Mouse (Mus musculus): ENCODE measurements around the gene Tpsg1. TPM values are rescaled to one million over a fixed set of nuclear protein-coding genes. Genes with fewer than 3 reads are reported as not detected.

Tpsg1 gene
- polyA plus RNA-seq, 1 experiment from 2014 or later = not detected

GRCm38 (mm10) chr17:25406011-25406441 lies 37.0 kb downstream of the Tpsg1 start:
- peaks cover 72% of the 10 kb centered on the region for H3K4me1 ChIP-seq (replicated peaks)
- H3K4me3 ChIP-seq = no peak overlapping the region
- H3K27ac ChIP-seq (ENCODE audit: poor library complexity, severe bottlenecking) = peak overlapping the region; percentile 80
- peak overlapping the region; percentile 63; the same call in 1 of the 2 replicates for H3K9ac ChIP-seq
- H3K36me3 ChIP-seq = 0 out of 2 replicates have a peak, but pooled peaks cover 3% of the 10 kb centered on the region
- no peak for ATAC-seq (ENCODE audit: insufficient number of reproducible peaks, low FRiP score)
- WGBS = 14% methylated on average over 6 of the region's 6 CpGs
- no peaks in the 10 kb centered on the region for H3K9me3 ChIP-seq (replicated peaks)
- peak overlapping the region; percentile 33 for H3K4me2 ChIP-seq
- H3K27me3 ChIP-seq (replicated peaks) = no peaks in the 10 kb centered on the region

- Histone ChIP-seq H3K27me3 (replicated peaks) (no peaks in the 10 kb centered on the region), H3K9me3 (replicated peaks) (no peaks in the 10 kb centered on the region), H3K4me3 (no peak overlapping the region), H3K9ac (0 out of 2 replicates have a peak overlapping the region, but pooled peaks have one; percentile 21), H3K36me3 (no peaks in the 10 kb centered on the region), H3K27ac (ENCODE audit: poor library complexity, severe bottlenecking) (peak overlapping the region; percentile 80), H3K4me1 (replicated peaks) (peaks cover 74% of the 10 kb centered on the region), H3K4me2 (no peak overlapping the region)
- ATAC-seq (ENCODE audit: insufficient number of reproducible peaks, low FRiP score) = no peak
- WGBS = 63% methylated on average over 4 of the region's 4 CpGs
These were observed 38.3 kb downstream of the Tpsg1 start for GRCm38 (mm10) chr17:25407352-25407751.

GRCm38 (mm10) chr17:25408302-25408999 lies 39.4 kb downstream of the Tpsg1 start:
- no peak for ATAC-seq (ENCODE audit: insufficient number of reproducible peaks, low FRiP score)
- no peaks in the 10 kb centered on the region for H3K36me3 ChIP-seq
- H3K4me3 ChIP-seq = no peak overlapping the region
- H3K4me2 ChIP-seq = no peak overlapping the region
- H3K9me3 ChIP-seq (replicated peaks) = no peaks in the 10 kb centered on the region
- 67% methylated on average over 7 of the region's 7 CpGs for WGBS
- no peaks in the 10 kb centered on the region for H3K27me3 ChIP-seq (replicated peaks)
- peak overlapping the region; percentile 84 for H3K27ac ChIP-seq (ENCODE audit: poor library complexity, severe bottlenecking)
- H3K4me1 ChIP-seq (replicated peaks) = peaks cover 74% of the 10 kb centered on the region
- H3K9ac ChIP-seq = no peak overlapping the region

- H3K4me2 ChIP-seq = peak overlapping the region; percentile 19; the same call in 1 of the 2 replicates
- no peak for ATAC-seq (ENCODE audit: insufficient number of reproducible peaks, low FRiP score)
- H3K9ac ChIP-seq = peak overlapping the region; percentile 60; the same call in 1 of the 2 replicates
- peak overlapping the region; percentile 84 for H3K27ac ChIP-seq (ENCODE audit: poor library complexity, severe bottlenecking)
- H3K27me3 ChIP-seq (replicated peaks) = no peaks in the 10 kb centered on the region
- no peak overlapping the region for H3K4me3 ChIP-seq
- WGBS = 70% methylated on average over 7 of the region's 7 CpGs
- no peaks in the 10 kb centered on the region for H3K9me3 ChIP-seq (replicated peaks)
- H3K4me1 ChIP-seq (replicated peaks) = peaks cover 80% of the 10 kb centered on the region
- H3K36me3 ChIP-seq = no peaks in the 10 kb centered on the region
These were observed 40.5 kb downstream of the Tpsg1 start for GRCm38 (mm10) chr17:25409621-25410020.

- peak overlapping the region; percentile 84 for H3K27ac ChIP-seq (ENCODE audit: poor library complexity, severe bottlenecking)
- H3K36me3 ChIP-seq = no peaks in the 10 kb centered on the region
- H3K4me1 ChIP-seq (replicated peaks) = peaks cover 80% of the 10 kb centered on the region
- H3K4me2 ChIP-seq = peak overlapping the region; percentile 19
- no peaks in the 10 kb centered on the region for H3K9me3 ChIP-seq (replicated peaks)
- H3K4me3 ChIP-seq = no peak overlapping the region
- no peaks in the 10 kb centered on the region for H3K27me3 ChIP-seq (replicated peaks)
- peak overlapping the region; percentile 60 for H3K9ac ChIP-seq
- peak; percentile 29; the same call in 1 of the 2 replicates for ATAC-seq (ENCODE audit: insufficient number of reproducible peaks, low FRiP score)
- 19% methylated on average over 6 of the region's 6 CpGs for WGBS
These were observed 41.1 kb downstream of the Tpsg1 start for GRCm38 (mm10) chr17:25410180-25410579.

- peaks cover 80% of the 10 kb centered on the region for H3K4me1 ChIP-seq (replicated peaks)
- H3K9ac ChIP-seq = peak overlapping the region; percentile 46; the same call in 1 of the 2 replicates
- no peak overlapping the region for H3K4me3 ChIP-seq
- H3K9me3 ChIP-seq (replicated peaks) = no peaks in the 10 kb centered on the region
- no peaks in the 10 kb centered on the region for H3K36me3 ChIP-seq
- no peaks in the 10 kb centered on the region for H3K27me3 ChIP-seq (replicated peaks)
- ATAC-seq (ENCODE audit: insufficient number of reproducible peaks, low FRiP score) = no peak
- 27% methylated on average over 7 of the region's 7 CpGs for WGBS
- H3K4me2 ChIP-seq = peak overlapping the region; percentile 19
- peak overlapping the region; percentile 84 for H3K27ac ChIP-seq (ENCODE audit: poor library complexity, severe bottlenecking)
These were observed 41.7 kb downstream of the Tpsg1 start for GRCm38 (mm10) chr17:25410786-25411185.

- Histone ChIP-seq H3K9me3 (replicated peaks) (no peaks in the 10 kb centered on the region), H3K4me2 (no peak overlapping the region), H3K9ac (peak overlapping the region; percentile 56; the same call in 1 of the 2 replicates), H3K27ac (ENCODE audit: poor library complexity, severe bottlenecking) (peak overlapping the region; percentile 84), H3K27me3 (replicated peaks) (no peaks in the 10 kb centered on the region), H3K4me1 (replicated peaks) (peaks cover 80% of the 10 kb centered on the region), H3K4me3 (no peak overlapping the region), H3K36me3 (no peaks in the 10 kb centered on the region)
- no peak for ATAC-seq (ENCODE audit: insufficient number of reproducible peaks, low FRiP score)
- 45% methylated on average over 4 of the region's 4 CpGs for WGBS
These were observed 42.2 kb downstream of the Tpsg1 start for GRCm38 (mm10) chr17:25411251-25411650.

- Histone ChIP-seq H3K9ac (no peak overlapping the region), H3K27me3 (replicated peaks) (no peaks in the 10 kb centered on the region), H3K27ac (ENCODE audit: poor library complexity, severe bottlenecking) (0 out of 2 replicates have a peak overlapping the region, but pooled peaks have one; percentile 22), H3K36me3 (no peaks in the 10 kb centered on the region), H3K4me1 (replicated peaks) (peaks cover 76% of the 10 kb centered on the region), H3K4me2 (no peak overlapping the region), H3K9me3 (replicated peaks) (no peaks in the 10 kb centered on the region), H3K4me3 (no peak overlapping the region)
- ATAC-seq (ENCODE audit: insufficient number of reproducible peaks, low FRiP score) = no peak
- 46% methylated on average over 4 of the region's 4 CpGs for WGBS
These were observed 45.1 kb downstream of the Tpsg1 start for GRCm38 (mm10) chr17:25414209-25414608.

GRCm38 (mm10) chr17:25414917-25415316 lies 45.8 kb downstream of the Tpsg1 start:
- Histone ChIP-seq H3K4me2 (no peak overlapping the region), H3K4me3 (no peak overlapping the region), H3K36me3 (no peaks in the 10 kb centered on the region), H3K9me3 (replicated peaks) (no peaks in the 10 kb centered on the region), H3K27ac (ENCODE audit: poor library complexity, severe bottlenecking) (peak overlapping the region; percentile 52), H3K27me3 (replicated peaks) (no peaks in the 10 kb centered on the region), H3K9ac (peak overlapping the region; percentile 33; the same call in 1 of the 2 replicates), H3K4me1 (replicated peaks) (peaks cover 76% of the 10 kb centered on the region)
- no peak for ATAC-seq (ENCODE audit: insufficient number of reproducible peaks, low FRiP score)
- 34% methylated on average over 3 of the region's 3 CpGs for WGBS

GRCm38 (mm10) chr17:25415421-25415913 lies 46.4 kb downstream of the Tpsg1 start:
- Histone ChIP-seq H3K4me3 (no peak overlapping the region), H3K27ac (ENCODE audit: poor library complexity, severe bottlenecking) (peak overlapping the region; percentile 52), H3K36me3 (no peaks in the 10 kb centered on the region), H3K9ac (peak overlapping the region; percentile 33; the same call in 1 of the 2 replicates), H3K9me3 (replicated peaks) (no peaks in the 10 kb centered on the region), H3K27me3 (replicated peaks) (no peaks in the 10 kb centered on the region), H3K4me1 (replicated peaks) (peaks cover 76% of the 10 kb centered on the region), H3K4me2 (peak overlapping the region; percentile 32; the same call in 1 of the 2 replicates)
- 11% methylated on average over 5 of the region's 6 CpGs for WGBS
- ATAC-seq (ENCODE audit: insufficient number of reproducible peaks, low FRiP score) = peak; percentile 12; the same call in 1 of the 2 replicates

- Histone ChIP-seq H3K36me3 (peaks cover 4% of the 10 kb centered on the region; the same call in 1 of the 2 replicates), H3K4me3 (no peak overlapping the region), H3K9ac (peak overlapping the region; percentile 26), H3K27me3 (replicated peaks) (no peaks in the 10 kb centered on the region), H3K4me1 (replicated peaks) (peaks cover 76% of the 10 kb centered on the region), H3K9me3 (replicated peaks) (no peaks in the 10 kb centered on the region), H3K27ac (ENCODE audit: poor library complexity, severe bottlenecking) (peak overlapping the region; percentile 52), H3K4me2 (peak overlapping the region; percentile 32; the same call in 1 of the 2 replicates)
- 15% methylated on average over 2 of the region's 3 CpGs for WGBS
- ATAC-seq (ENCODE audit: insufficient number of reproducible peaks, low FRiP score) = peak; percentile 29; the same call in 1 of the 2 replicates
These were observed 47.1 kb downstream of the Tpsg1 start for GRCm38 (mm10) chr17:25416219-25416618.

Measured in heart, embryonic 12.5 days (tissue).